Mouse (Mus musculus) 416B (cell line): Measurements from ENCODE around the gene Tmem63b.
"Not testable (repeated sequence)": the region's sequence is repeated elsewhere in the genome, so short reads cannot be mapped to it uniquely, and the experiment has no call there.

Experiments used
- DNase-seq: peaks from one replicate; pipeline ENCODE4 v3.0.0; 2011; ENCODE audit warnings: low read depth

Gene Tmem63b

DNA sequence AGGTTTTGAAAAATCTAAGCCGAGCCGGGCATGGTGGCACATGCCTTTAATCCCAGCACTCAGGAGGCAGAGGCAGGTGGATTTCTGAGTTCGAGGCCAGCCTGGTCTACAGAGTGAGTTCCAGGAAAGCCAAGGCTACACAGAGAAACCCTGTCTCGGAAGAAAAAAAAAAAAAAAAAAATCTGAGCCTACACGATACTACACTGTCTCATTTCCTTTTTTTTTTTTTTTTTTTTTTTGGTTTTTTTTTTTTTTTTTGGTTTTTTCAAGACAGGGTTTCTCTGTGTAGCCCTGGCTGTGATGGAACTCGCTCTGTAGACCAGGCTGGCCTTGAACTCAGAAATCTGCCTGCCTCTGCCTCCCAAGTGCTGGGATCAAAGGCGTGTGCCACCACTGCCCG, 63.3 kb downstream of the Tmem63b start:
- DNase-seq: not testable (repeated sequence)

- DNase-seq: peak; percentile 65
Measured at GRCm38 (mm10) chr17:45619386-45620256, 67.1 kb downstream of the Tmem63b start.

- no peak for DNase-seq
Measured at GRCm38 (mm10) chr17:45618941-45619385, 67.7 kb downstream of the Tmem63b start.

DNA sequence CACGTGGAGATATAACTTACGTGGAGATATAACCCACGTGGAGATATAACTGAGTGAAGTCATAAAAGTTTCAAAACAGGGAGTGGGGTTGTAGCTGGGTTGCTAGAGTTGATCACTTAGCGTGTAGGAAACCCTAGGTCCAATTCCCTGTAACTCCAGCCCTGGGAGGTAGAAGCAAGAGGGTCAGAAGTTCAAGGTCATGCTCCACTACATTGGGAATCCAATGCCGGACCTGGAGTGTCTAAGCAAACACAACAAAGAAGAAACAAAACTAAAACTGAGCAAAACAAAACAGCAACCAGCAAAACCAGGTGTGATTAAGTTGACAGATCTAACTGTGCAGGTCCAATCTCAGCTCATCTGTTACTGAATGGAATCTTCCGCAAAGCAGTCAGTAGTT, 69.0 kb downstream of the Tmem63b start:
- DNase-seq: no peak

DNA sequence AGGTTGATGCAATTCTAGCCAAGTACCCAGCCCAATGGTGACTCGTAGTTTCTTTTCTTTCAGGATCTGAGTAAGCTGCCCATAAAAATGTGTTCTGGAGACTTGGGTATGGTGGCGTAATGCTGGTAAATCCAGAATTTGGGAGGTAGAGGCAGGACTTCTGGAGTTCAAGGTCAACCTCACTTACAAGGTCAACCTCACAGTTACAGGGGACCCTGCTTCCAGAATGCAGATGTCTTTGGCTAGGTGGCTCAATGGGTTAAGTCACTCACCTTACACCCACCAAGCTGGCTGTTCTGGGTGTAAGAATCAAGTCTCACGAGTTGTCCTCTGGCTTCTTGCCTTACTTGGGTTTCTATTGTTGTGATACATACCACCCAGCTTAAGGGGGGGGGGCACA, 70.0 kb downstream of the Tmem63b start:
- DNase-seq: no peak

DNA sequence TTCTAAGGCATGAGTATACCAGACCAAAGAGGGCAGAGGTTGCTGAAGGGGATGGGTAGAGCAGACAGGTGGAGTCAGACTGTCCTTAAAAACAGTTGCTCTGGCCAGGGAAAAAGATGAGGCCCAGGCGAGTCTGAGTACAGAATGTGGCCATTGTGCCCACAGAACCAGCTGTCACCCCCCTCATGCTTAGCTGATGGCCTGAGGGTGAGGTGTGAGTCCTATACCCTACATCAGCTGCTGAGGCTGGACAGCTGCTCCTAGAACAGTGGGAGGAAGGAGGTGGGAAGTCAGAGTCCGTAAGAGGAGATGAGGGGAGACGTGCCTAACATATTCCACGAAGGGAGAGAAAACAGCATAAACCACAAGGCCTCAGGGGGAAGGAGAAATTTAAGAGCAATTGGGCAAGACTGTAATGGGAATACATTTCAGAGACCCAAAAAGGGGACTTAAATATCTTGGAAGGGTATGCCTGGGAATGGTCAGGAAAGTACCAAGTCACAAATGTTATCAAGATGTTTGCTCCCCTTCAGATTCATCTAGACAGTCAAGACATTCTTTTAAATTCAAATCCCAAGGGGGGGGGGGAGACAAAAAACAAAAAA, 70.6 kb downstream of the Tmem63b start:
- no peak for DNase-seq

DNA sequence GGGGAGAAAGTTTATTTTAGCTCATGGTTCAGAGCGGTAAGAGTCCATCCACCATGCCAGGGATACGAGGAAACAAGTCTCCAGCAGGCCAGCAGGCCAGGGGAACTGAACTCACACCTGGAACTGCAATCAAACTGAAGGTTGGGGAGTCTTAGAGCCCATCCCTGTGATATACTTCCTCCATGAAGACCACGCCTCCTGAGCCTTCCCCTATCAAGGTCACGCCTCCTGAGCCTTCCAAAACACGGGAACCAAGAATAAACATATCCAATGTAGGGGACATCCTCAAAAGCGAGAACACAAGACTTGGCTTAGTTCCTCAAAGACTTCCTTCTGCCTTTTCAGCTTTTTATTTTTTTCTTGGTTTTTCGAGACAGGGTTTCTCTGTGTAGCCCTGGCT, 73.8 kb downstream of the Tmem63b start:
- no peak for DNase-seq

GRCm38 (mm10) chr17:45612008-45612407, 74.7 kb downstream of the Tmem63b start:
- no peak for DNase-seq
